Comparison of ENCODE assay signal across 8 mouse cellular contexts in the genomic region with DNA sequence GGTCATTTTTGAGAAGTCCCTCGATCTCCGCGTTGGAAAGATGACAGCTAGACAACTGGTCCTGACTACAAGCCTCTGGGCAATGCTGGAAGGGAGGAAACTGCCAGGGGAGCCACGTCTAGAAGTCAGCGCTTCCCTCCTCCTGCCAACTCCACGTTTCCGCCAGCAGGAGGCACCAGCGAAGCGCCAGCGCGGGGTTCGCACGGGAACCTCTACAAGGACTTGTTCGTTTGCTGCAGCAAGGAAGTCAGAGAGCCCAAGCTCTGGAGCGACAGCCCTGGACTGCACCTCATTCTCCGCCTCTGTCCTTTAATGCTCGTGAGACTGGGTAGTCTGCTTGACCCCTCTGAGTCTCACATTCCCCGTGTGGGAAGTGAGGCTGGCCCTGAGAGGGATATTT. TPM values are rescaled to one million over a fixed set of nuclear protein-coding genes. Genes with fewer than 3 reads are reported as not detected.
A peak's percentile ranks its signal among the peaks of the same experiment; 100 is the strongest.
DNase-seq lines count a peak whose midpoint lies in the region; ATAC-seq and TF ChIP-seq lines count a peak whose summit lies in the region.

No protein-coding gene starts in this region.

- no peaks in the 10 kb centered on the region for H3K36me3 ChIP-seq in embryonic facial prominence, embryonic 15.5 days
- H3K36me3 ChIP-seq in heart, embryonic 10.5 days = no peaks in the 10 kb centered on the region
- H3K36me3 ChIP-seq in liver, adult 2 months (ENCODE audit: control insufficient read depth, insufficient read depth, low read length) = no peaks in the 10 kb centered on the region
- H3K36me3 ChIP-seq in stomach, embryonic 15.5 days = no peaks in the 10 kb centered on the region

- no peaks in the 10 kb centered on the region for H3K9me3 ChIP-seq in embryonic facial prominence, embryonic 15.5 days (replicated peaks)
- H3K9me3 ChIP-seq in heart, embryonic 10.5 days = no peaks in the 10 kb centered on the region
- H3K9me3 ChIP-seq in stomach, embryonic 15.5 days = no peaks in the 10 kb centered on the region

- H3K9ac ChIP-seq in embryonic facial prominence, embryonic 15.5 days = no peak overlapping the region
- H3K9ac ChIP-seq in liver, adult 2 months (ENCODE audit: low read depth, low read length) = 0 out of 2 replicates have a peak overlapping the region, but pooled peaks have one; percentile 25
- no peak overlapping the region for H3K9ac ChIP-seq in stomach, embryonic 15.5 days

- TF ChIP-seq CTCF in liver, adult 2 months (IDR thresholded peaks at IDR 0.05; ENCODE audit: low read depth, low read length) = peak; percentile 99

- peak; percentile 61; the same call in 1 of the 2 replicates for ATAC-seq in embryonic facial prominence, embryonic 15.5 days (ENCODE audit: insufficient number of reproducible peaks, low FRiP score, low TSS enrichment, low read depth)
- ATAC-seq in stomach, embryonic 15.5 days (ENCODE audit: insufficient read depth, low FRiP score, low read depth) = peak; percentile 53

- peaks cover 18% of the 10 kb centered on the region for H3K4me1 ChIP-seq in embryonic facial prominence, embryonic 15.5 days
- H3K4me1 ChIP-seq in heart, embryonic 10.5 days = peaks cover 29% of the 10 kb centered on the region
- peaks cover 6% of the 10 kb centered on the region for H3K4me1 ChIP-seq in liver, adult 2 months (ENCODE audit: control insufficient read depth, insufficient read depth, low read length)
- H3K4me1 ChIP-seq in stomach, embryonic 15.5 days = peaks cover 14% of the 10 kb centered on the region

- H3K27ac ChIP-seq in embryonic facial prominence, embryonic 15.5 days (replicated peaks) = peak overlapping the region; percentile 61
- peak overlapping the region; percentile 59 for H3K27ac ChIP-seq in heart, embryonic 10.5 days
- no peak overlapping the region for H3K27ac ChIP-seq in liver, adult 2 months (replicated peaks; ENCODE audit: insufficient read depth, low read depth, low read length)
- 0 out of 2 replicates have a peak overlapping the region, but pooled peaks have one; percentile 31 for H3K27ac ChIP-seq in stomach, embryonic 15.5 days

- H3K79me2 ChIP-seq in liver, adult 2 months (ENCODE audit: control insufficient read depth, insufficient read depth, low read length) = no peaks in the 10 kb centered on the region

- no peak overlapping the region for H3K4me2 ChIP-seq in embryonic facial prominence, embryonic 15.5 days (replicated peaks)
- H3K4me2 ChIP-seq in stomach, embryonic 15.5 days = peak overlapping the region; percentile 25

- no peaks in the 10 kb centered on the region for H3K27me3 ChIP-seq in embryonic facial prominence, embryonic 15.5 days
- peaks cover 6% of the 10 kb centered on the region for H3K27me3 ChIP-seq in heart, embryonic 10.5 days (ENCODE audit: insufficient read depth, poor library complexity, severe bottlenecking)
- H3K27me3 ChIP-seq in liver, adult 2 months (ENCODE audit: control insufficient read depth, insufficient read depth, low read length) = no peaks in the 10 kb centered on the region
- no peaks in the 10 kb centered on the region for H3K27me3 ChIP-seq in stomach, embryonic 15.5 days (replicated peaks)

- DNase-seq in B cell, adult 2 months = peak; percentile 88
- DNase-seq in adrenal gland, postnatal 36 days = peak; percentile 89
- DNase-seq in heart, embryonic 10.5 days (ENCODE audit: low spot score) = peak; percentile 95
- peak; percentile 86 for DNase-seq in kidney, adult 9 months
- peak; percentile 67 for DNase-seq in liver, adult 2 months (ENCODE audit: extremely low read depth, low read depth, low spot score)
- DNase-seq in natural killer cell, adult 2 months (ENCODE audit: low spot score in 2 of 2) = peak; percentile 53 to 82

- H3K4me3 ChIP-seq in embryonic facial prominence, embryonic 15.5 days (replicated peaks) = no peak overlapping the region
- H3K4me3 ChIP-seq in heart, embryonic 10.5 days = no peak overlapping the region
- no peak overlapping the region for H3K4me3 ChIP-seq in liver, adult 2 months (ENCODE audit: insufficient read depth, low read depth, low read length)
- no peak overlapping the region for H3K4me3 ChIP-seq in stomach, embryonic 15.5 days (replicated peaks)

- 2% methylated on average over 18 of the region's 18 CpGs for WGBS in embryonic facial prominence, embryonic 15.5 days
- 4% methylated on average over 18 of the region's 18 CpGs for WGBS in heart, embryonic 10.5 days
- 5% methylated on average over 18 of the region's 18 CpGs for WGBS in liver, adult 2 months
- 4% methylated on average over 18 of the region's 18 CpGs for WGBS in stomach, embryonic 15.5 days

- no peak for TF ChIP-seq POLR2A in liver, adult 2 months (IDR thresholded peaks at IDR 0.05; ENCODE audit: extremely low read depth, insufficient read depth, low read length)

RNA-seq across cellular contexts. Expression of a gene that starts 16.7 kb away (rescaled TPM):
- 100 to 1,000 TPM; 522 to 588 TPM for total RNA-seq in adrenal gland, postnatal 36 days (2021)
- 427 and 463 TPM in 2 replicates for polyA plus RNA-seq in embryonic facial prominence, embryonic 15.5 days (2015; fragmentation: Nextera tagmentation; extraction: Ambion mirVana)
- polyA plus RNA-seq in heart, embryonic 10.5 days (2016; fragmentation: Nextera tagmentation; extraction: Ambion mirVana) = 336 and 390 TPM in 2 replicates
- 474 and 504 TPM in 2 replicates for total RNA-seq in liver, adult 2 months (2014; rRNA removed)
- 162 and 170 TPM in 2 replicates for polyA plus RNA-seq in liver, adult 2 months (2012; rRNA removed)
- 336 and 456 TPM in 2 replicates for polyA plus RNA-seq in stomach, embryonic 15.5 days (2015; fragmentation: Nextera tagmentation; extraction: Ambion mirVana)

RNA-seq across cellular contexts. Expression of a gene that starts 48.4 kb away (rescaled TPM):
- 10 to 100 TPM; 42.1 to 44.6 TPM for total RNA-seq in adrenal gland, postnatal 36 days (2021)
- 43.0 and 44.8 TPM in 2 replicates for polyA plus RNA-seq in embryonic facial prominence, embryonic 15.5 days (2015; fragmentation: Nextera tagmentation; extraction: Ambion mirVana)
- 35.6 and 36.1 TPM in 2 replicates for polyA plus RNA-seq in heart, embryonic 10.5 days (2016; fragmentation: Nextera tagmentation; extraction: Ambion mirVana)
- 16.1 and 16.7 TPM in 2 replicates for total RNA-seq in liver, adult 2 months (2014; rRNA removed)
- polyA plus RNA-seq in liver, adult 2 months (2012; rRNA removed) = 7.3 and 8.1 TPM in 2 replicates
- polyA plus RNA-seq in stomach, embryonic 15.5 days (2015; fragmentation: Nextera tagmentation; extraction: Ambion mirVana) = 36.4 and 37.9 TPM in 2 replicates
